Mouse (Mus musculus): Measurements from ENCODE around the gene Dhx15.

DNA sequence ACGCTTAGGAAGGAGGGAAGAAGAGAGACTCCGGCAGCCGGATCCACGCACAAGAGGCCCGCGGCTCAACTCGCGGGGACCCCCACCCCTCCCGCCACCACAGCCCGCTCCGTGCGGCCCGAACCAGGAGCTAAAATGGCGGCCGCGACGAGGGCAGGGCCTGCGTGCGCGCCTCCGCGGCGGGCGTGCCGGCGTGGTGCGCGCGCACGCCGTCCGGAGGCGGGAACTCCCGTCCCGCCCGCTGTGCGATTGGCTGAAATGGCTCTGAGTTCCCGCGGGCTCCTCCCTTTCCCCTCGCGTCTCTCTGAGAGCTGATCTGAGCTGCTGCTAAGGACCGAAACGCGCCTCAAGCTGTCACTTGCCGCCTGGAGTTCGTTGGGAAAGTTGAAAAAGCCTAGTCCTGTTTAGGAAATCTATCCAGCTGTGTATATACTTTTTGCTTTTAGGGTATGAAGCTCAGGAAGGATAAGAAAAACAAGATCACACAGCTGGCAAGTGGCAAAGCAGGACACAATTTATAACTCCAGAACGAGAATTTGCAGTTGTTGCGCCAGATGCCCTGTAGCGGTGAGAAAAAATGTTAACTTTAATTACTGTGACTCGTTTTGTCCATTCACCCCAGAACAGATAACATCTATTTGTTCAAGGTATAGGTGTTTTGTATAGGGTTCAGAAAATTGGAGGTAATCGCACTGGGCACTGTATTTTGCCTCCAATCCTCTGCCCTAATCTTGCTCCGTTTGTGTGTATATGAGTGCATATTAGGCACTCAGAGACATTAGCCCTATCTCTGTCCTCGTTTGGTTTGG lies at the start of gene Dhx15:
- TF ChIP-seq POLR2A (IDR thresholded peaks at IDR 0.05; ENCODE audit: extremely low read depth, insufficient read depth, low read length) (peak; percentile 87), CTCF (IDR thresholded peaks at IDR 0.05; ENCODE audit: extremely low read depth, insufficient read depth, low read length) (no peak)
